Mouse (Mus musculus): ENCODE data around the gene Swi5.
A peak's percentile ranks its signal among the peaks of the same experiment; 100 is the strongest.

The Swi5 gene

DNA sequence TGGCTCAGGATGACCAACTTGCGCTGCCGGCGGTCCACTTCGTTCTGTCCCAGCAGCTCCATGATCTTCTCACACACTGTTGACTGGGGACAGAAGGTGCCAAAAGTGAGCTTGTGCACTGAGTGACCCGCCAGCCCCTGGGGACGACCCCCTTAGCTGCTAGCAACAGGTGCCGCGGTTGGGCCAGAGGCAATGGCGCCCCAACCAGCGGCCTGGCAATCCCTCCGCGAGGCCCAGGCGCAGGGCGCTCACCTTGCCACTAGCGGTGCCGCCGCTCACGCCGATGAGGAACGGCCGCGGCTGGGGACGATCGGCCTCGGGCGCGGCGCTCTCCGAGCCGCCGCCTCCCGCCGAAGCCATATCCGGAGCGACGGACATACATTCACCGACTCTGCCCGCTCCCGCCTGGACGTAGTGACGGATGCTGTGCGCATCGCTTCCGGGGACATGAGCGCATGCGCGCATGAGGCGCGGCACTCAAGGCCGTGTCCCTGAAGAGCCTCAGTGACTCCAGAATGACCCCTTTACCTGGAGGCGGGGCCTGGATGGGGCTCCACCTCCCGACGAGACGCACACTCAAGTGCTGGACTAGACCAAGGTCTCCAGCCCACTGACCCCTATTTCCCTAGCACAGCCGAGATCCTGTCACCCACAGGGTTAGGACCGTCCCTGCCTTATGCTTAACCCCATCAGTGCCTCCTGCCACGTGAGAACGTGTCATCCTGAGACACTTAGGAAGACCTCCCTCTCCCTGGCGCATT, 28.0 kb downstream of the Swi5 start, which contains the start of gene Uck1:
Uck1 (minus strand) TSS at position 503 of the 761 bp plus-strand sequence.
- DNase-seq: peak; percentile 93 to 94

DNA sequence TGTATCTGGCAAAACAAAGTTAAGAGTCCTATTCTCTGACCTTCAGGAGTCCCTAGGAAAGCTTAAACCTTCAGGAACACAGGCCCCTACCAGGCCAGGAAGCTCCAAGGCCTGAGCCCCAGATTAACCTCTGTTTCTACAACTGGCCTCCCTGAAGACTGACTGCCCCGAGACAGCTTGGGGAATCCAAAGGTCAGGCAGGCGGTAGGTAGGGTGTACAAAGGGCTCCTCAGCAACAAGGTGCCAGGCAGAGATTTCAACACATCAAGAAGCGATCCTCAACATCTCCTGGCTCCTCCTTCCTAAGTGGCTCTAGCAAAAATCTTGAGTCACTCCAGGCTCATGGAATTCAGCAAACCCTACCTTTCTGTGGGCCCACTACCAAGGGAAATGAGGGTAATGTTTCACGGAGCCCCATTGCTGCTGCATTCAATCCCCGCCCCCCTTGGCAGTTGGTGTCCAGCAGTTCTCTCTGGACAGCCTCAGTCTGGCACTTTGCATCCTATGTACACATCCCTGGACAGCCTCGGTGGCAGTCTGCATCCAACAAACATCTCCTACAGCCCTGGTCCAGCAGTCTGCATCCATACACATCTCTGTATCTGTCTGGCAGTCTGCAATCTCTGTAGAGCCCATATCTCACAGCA, 28.9 kb downstream of the Swi5 start:
- peak in 1 of 2 experiments; percentile 22 for DNase-seq

DNA sequence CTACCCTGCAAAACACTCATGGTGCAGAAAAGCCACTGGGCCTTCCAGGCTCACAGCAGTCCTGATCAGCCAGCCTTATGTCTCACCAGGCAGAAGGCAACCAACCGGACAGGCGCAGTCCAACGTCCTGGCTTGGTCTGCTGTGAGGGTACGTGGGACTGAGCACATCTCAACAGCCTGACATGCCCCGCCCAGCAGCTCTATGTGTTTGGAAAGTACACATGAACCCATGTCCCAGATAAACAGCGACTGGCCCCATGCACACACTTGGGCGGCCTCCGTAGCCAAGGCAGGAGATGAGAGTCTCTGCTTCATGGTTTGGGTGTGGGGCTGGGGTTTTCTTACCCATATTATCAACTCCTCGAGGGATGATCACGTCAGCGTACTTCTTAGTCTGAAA, 31.6 kb downstream of the Swi5 start:
- DNase-seq: no peak

DNA sequence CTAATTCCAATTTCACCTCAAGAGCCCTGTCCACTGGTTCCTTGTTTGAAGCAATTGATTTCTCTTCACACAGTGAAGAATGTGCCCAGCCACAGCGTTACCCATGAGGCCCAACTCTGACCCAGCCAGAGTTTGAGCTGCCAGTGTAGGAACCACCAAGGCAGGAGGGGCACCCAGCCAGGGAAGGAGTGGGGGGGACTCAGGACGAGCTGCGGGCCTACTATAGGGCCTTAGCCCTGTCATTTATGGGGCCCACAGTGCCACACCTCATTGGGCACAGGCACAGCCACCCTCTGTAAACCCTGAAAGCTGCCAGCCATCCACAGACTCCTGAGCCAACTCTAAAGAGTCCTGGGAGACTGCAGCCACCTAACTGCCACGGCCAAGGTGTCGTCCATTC, 33.3 kb downstream of the Swi5 start:
- no peak for DNase-seq

DNA sequence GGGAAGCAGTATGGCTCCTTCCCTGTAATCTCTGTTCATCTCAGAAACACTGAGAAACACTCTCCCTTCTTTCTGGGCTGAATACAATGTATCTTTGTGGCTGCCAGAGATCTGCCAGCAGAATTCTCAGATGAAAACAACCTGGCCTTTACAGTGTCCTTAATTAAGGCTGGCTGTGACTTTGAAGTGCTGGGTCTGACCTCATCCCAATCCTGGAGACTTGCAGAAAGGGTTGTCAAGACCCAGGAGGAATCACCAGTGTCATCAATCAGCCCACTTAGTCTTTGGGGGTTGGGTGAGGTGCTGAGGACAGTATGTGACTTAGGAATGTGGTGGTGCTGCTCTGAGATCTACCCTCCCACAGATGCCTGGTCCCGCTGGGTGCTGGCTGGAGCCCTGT, 34.5 kb downstream of the Swi5 start:
- DNase-seq: no peak

DNA sequence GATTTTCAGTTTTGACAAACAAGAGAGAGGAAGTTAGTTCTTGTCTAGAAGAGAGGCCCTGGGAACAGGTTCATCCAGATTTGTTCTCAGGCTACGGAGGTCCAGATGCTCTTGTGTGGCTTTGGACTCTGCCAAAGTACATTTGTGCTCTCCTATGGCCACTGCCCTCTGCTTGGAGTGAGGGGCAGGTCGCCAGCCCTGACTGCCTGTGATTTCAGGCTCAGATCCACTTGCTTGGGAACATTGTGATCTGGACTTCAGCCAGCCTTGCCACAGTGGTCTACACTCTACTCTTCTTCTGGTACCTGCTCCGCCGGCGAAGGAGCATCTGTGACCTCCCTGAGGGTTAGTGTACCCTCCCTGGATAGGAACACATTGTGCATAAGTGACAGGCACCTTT, 35.2 kb downstream of the Swi5 start:
- DNase-seq: peak in 1 of 2 experiments; percentile 23

DNA sequence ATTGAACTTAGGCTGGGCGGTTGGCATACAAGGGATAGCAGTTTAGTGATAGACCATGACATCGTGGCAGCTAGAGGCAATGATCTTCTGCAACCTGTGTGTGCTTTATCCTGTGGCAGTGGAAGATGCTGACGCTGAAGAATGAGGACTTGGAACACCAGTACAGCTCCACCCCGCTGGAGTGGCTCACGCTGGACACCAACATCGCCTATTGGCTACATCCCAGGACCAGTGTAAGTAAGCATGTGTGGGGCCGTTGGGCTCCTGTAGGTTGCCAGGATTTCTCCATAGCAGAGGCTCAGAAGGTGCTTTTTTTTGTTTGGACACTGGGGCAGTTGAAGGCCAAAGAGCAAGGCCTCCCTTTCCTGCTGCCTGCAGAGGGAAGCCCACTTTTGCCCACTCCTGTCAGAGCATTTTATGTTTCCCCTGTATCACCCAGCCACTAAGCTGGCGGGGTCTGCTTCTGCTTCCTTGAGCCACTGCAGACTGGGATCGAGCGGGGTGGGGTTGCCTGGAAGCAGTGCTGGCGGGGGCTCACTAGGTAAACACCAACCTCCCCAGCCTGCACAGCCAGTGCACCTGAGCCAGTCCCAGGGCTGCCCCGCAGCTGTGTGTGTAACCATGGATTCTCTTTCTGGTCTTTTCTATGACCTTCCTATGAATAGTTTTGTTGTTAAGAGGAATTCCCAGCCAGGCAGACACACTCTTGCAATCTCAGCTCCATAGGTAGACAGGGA, 35.9 kb downstream of the Swi5 start:
- DNase-seq: peak in 1 of 2 experiments; percentile 41

DNA sequence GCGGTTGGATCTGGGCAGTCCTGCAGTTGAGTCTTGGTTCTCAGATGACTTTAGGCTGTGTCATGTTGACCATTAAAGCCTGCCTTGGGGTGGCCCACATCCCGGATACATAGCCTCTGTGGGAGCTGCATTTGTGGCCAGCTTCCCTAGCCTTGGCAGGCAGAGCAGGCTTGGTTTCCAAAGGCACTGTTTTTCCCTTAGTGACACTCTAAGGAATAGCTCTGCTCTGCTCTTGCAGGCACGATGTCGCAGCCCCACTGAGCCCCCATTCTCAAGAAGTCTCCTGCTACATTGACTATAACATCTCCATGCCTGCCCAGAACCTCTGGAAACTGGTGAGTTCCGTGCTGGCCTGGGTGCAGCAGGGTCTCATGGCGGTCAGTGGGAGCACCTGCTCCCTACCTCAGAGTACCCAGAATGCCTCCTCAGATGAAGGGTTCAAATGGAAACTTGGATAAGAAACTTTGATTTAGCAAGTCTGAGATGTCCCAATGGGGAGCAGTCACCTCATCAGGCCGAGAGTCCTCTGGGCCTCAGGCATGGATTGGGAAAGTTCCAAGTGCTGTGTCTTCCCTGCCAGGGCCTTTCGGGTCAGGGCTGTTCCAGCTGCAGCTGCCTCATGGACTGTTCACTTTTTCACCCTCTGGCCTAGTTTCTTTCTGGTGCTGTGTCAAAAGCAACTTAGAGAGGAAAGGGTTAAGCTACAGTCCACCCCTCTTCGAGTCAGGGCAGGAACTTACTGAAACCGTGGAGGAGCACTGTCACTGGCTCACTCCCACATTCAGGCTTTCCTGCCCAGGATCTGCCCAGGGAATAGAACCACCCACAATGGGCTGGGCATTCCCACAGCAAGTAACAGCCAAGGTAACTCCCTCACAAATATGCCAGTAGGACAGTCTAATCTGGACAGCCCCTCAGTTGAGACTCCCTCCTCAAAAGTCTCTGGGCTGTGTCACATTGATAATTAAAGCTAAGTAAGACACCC, 39.2 kb downstream of the Swi5 start:
- DNase-seq: peak in 1 of 2 experiments; percentile 24

DNA sequence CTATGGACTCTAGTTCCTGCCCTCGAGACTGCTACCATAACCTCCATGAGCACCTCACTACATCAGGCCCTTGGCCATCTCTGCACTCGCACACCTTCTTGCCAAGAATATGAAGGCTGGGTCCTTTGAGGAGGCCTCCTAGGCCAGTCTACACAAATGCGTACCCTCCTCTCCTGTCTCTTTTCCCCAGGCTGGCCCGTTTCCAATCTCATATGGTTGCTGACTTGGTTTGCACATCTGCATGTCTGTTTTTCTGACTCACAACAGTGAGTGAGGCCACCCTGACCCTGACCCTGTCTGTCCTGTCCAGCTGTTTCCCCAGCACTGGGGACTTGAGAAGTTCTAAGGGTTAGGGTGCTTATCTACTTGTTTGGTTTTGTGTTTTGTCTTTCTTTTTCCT, 41.1 kb downstream of the Swi5 start:
- no peak for DNase-seq

DNA sequence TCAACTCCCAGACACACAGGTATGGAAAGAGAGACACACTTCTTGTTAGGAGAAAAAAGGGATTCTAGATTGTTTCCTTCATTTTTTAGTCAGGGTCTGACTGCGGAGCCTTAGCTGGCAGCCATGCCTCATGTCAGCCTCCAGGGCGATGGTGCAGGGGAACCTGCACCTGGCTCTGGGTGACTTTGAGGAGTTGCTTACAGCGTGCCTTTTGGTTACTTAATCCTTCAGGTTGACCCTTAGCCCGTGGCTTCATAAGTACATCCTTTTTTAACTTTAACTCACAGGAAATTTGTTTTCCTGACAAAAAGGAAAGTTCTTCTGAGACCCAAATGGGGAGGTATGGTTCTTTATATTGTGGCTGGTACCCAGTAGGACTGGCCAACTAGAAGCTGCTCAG, 44.9 kb downstream of the Swi5 start:
- no peak for DNase-seq

DNA sequence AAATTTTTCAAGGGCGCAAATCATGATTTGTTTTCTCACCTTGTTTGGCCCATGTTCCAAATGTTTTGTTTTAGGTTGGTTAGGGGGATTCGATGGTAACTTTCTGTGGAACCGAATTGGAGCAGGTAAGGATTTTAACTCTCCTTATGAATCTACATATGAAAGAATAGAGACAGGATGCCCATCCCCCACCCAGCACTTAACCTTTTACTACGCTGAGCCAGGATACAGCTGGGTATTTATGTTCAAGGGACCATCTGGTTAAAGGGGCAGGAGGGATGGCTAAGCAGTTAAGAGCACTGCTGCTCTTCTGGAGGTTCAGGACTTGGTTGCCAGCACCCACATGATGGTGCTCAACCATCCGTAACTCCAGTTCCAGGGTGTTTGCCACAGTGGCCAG, 47.3 kb downstream of the Swi5 start:
- no peak for DNase-seq

DNA sequence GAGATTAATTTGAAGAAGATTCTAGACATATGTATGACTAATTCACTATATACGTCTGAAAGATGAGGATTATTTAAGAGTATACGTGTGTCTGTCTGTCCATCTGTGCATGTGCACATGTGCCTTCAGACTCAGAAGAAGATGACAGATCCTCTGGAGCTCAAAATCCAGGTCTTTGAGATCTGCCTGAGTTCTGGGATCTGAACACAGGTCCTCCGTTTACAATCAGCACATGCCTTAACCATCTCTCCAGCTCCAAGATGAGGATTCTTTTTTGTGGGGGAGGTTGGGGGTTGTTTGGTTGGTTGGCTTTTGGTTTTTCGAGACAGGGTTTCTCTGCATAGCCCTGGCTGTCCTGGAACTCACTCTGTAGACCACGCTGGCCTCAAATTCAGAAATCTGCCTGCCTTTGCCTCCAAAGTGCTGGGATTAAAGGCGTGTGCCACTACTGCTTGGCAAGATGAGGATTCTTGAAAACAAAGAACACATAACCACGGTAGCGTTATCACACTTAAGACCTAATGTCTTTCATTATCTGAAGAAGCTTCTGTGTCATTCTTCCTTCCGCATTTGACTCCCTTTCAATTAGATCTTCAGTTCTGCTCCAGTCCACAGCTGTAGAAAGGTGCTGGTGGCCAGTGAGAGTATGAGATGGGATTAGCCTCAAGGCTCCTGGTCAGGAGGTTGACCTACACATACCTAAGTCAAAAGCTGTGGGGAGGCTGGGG, 49.0 kb downstream of the Swi5 start:
- no peak for DNase-seq

DNA sequence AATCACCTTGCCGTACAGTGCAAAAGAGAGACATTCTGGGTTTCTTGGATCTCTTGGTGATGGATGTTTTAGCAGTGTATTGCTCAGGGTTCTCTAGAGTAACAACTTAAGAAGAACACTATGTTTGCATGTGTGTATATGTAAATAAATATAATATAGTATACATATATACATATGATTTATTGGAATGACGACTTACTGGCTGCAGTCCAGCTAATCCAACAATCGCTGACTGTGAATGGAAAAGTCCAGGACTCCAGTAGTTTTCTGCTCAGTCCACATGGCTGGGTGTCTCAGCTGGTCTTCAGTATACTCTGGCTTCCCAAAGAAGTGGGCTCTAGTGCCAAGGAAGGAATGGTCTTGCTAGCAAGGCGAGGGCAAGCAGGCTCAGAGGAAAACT, 50.3 kb downstream of the Swi5 start:
- DNase-seq: no peak

DNA sequence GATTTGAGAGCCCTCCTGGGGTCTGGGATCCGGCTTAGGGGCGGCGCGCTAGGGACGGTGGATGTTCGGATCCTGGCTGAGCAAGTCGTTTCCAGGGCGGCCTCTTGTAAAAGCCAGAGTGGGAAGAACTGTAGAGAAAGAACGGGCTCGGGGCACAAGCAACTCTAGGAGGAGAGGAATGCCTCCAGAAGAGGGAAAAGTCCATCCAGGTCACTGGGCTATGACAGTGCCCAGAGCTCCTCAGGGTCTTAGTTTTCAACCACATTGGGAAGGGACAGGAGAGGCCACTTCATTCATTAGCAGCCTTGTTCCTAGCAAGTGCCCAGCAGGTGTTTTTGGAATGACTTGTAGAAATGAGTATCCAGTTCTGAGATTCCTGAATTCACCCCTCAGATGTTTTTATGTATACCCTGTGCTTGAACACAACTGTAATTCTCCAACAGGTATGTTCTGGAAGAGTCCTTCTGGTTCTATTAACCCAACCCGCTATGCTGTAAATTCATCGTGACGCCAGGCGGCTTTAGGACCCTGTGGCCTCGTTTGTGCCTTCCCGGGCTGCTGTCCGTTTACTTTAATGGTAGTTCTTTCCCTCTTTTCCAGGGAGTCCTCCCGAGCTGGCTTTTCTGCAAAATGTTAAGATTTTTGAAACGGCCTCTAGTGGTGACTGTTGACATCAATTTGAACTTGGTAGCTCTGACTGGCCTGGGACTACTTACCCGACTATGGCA, 51.0 kb downstream of the Swi5 start:
- DNase-seq: peak; percentile 70 to 75

DNA sequence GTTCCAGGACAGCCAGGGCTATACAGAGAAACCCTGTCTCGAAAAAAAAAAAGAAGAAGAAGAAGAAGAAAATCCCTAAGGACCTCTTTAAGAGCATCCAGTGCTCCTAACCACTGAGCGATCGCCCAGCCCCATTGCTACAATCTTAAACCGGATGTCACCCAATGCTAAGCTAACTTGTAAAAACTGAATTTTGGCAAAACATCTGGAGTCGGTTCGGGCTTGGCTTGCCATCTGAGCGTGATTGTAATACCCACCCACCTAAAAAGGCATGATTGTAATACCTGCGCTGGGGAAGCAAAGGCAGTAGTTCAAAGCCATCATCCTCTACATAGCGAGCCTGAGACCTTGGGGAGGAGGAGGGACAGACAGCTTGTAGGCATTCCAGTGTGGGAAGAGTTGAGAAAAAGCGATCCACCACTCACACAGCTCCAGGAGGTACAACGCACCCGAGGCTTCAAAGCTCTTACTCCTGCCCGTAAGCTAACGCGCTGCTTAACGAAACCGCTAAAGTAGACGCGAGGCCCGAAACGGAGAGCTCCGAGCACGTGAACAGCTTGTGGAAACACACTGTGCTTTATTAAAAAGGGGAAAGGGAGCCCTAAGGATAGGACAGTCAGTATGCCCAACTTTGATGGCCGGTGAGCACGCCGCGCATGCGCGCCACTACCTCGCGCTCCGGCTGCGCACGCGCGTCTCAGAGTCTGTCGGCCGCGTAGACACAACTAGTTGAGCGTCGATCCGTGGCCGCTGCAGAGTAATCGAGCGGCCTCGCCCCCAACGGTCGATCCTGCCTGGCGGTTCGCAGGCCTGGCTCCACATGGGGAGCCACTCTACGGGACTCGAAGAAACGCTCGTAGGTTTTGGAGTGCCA, 51.8 kb downstream of the Swi5 start, which contains the start of gene Pomt1:
Pomt1 (plus strand) TSS at position 705 of the 874 bp plus-strand sequence.
- DNase-seq: peak; percentile 93 to 95

DNA sequence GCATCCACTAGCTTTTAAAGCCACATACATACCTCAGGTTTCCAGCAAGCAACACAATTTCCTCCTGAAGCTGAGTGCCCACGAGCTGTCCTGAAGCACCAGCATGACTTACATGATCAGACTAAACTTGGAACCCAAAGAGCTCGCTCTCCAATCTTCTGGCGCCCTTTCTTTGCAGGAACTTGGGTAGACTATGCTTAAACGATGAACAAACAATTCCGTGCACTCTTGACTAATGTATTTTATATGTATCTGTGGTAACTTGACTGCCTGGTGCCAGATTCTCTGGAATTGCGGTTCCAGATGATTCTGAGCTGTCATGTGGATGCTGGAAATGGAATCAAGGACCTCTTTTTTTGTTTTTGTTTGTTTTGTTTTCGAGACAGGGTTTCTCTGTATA, 52.4 kb downstream of the Swi5 start:
- DNase-seq: peak in 1 of 2 experiments; percentile 20

Measured in cerebellum, postnatal 25 days (tissue).